8 mouse cellular contexts compared by ENCODE assay signal in the genomic region with DNA sequence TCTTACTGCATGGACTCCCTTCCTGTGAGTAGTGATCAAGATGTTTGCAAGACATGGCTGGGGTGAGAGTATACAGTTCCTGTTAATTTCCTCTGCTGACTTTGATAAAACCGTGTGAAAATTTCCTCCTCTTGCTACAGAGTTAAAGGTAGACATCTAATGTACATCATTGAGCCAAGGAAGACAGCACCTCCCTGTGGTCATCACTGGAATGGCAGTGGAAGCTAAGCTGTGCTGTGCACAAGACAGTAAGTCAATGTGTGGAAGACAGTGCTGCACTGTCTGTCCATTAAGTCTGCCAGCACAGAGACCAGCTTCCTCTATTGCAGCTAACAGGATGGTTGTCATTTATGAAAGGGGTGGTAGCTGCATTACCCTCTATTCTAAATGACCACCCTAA. TPM values are rescaled to one million over a fixed set of nuclear protein-coding genes. Genes with fewer than 3 reads are reported as not detected.
A peak's percentile ranks its signal among the peaks of the same experiment; 100 is the strongest.
DNase-seq lines count a peak whose midpoint lies in the region; ATAC-seq lines count a peak whose summit lies in the region.

No protein-coding gene starts in this region.

- no peak overlapping the region for H3K4me3 ChIP-seq in kidney, embryonic 16.5 days (ENCODE audit: low read length)
- H3K4me3 ChIP-seq in liver, embryonic 11.5 days (ENCODE audit: low read depth, low read length) = no peak overlapping the region

- WGBS in kidney, embryonic 16.5 days = 8% methylated on average over 1 of the region's 1 CpGs
- WGBS in liver, embryonic 11.5 days = 14% methylated on average over 1 of the region's 1 CpGs

- no peak overlapping the region for H3K27ac ChIP-seq in kidney, embryonic 16.5 days (ENCODE audit: low read length)
- H3K27ac ChIP-seq in liver, embryonic 11.5 days (ENCODE audit: low read depth, low read length) = no peak overlapping the region

- ATAC-seq in frontal cortex, adult (ENCODE audit: low TSS enrichment) = peak; percentile 93
- 0 out of 2 replicates have a peak, but pooled peaks have one; percentile 39 for ATAC-seq in kidney, embryonic 16.5 days (ENCODE audit: low FRiP score, low TSS enrichment)
- no peak for ATAC-seq in liver, embryonic 11.5 days (replicated peaks; ENCODE audit: low FRiP score)

- H3K27me3 ChIP-seq in kidney, embryonic 16.5 days (ENCODE audit: insufficient read depth, low read length) = no peaks in the 10 kb centered on the region
- H3K27me3 ChIP-seq in liver, embryonic 11.5 days (replicated peaks; ENCODE audit: control insufficient read depth, insufficient read depth, low read length) = no peaks in the 10 kb centered on the region

- no peaks in the 10 kb centered on the region for H3K36me3 ChIP-seq in kidney, embryonic 16.5 days (ENCODE audit: insufficient read depth, low read length)
- no peaks in the 10 kb centered on the region for H3K36me3 ChIP-seq in liver, embryonic 11.5 days (ENCODE audit: control insufficient read depth, insufficient read depth, low read length)

- H3K9ac ChIP-seq in kidney, embryonic 16.5 days (replicated peaks; ENCODE audit: low read length) = no peak overlapping the region
- H3K9ac ChIP-seq in liver, embryonic 11.5 days (ENCODE audit: low read depth, low read length) = no peak overlapping the region

- H3K9me3 ChIP-seq in kidney, embryonic 16.5 days (ENCODE audit: low read length) = no peaks in the 10 kb centered on the region
- no peaks in the 10 kb centered on the region for H3K9me3 ChIP-seq in liver, embryonic 11.5 days (ENCODE audit: control insufficient read depth, low read length)

- peak; percentile 47 to 71 for DNase-seq in spleen, adult 18-20 months
- DNase-seq in spleen, adult 12 weeks (ENCODE audit: low spot score) = no peak
- peak; percentile 22 for DNase-seq in c-Kit-positive CD71-positive TER-119-negative erythroid progenitor cells, embryonic 14.5 days (ENCODE audit: low read depth)
- peak; percentile 44 for DNase-seq in liver, embryonic 11.5 days (ENCODE audit: low spot score)
- peak; percentile 64 for DNase-seq in retina, postnatal 1 day
- DNase-seq in urinary bladder, postnatal 14 days (ENCODE audit: low spot score) = peak; percentile 75

- no peak overlapping the region for H3K4me2 ChIP-seq in kidney, embryonic 16.5 days (replicated peaks; ENCODE audit: low read depth, low read length)
- no peak overlapping the region for H3K4me2 ChIP-seq in liver, embryonic 11.5 days

- H3K4me1 ChIP-seq in kidney, embryonic 16.5 days (ENCODE audit: insufficient read depth, low read length) = no peaks in the 10 kb centered on the region
- no peaks in the 10 kb centered on the region for H3K4me1 ChIP-seq in liver, embryonic 11.5 days (replicated peaks; ENCODE audit: control insufficient read depth, insufficient read depth, low read length)

RNA-seq across cellular contexts. Expression of a gene that starts 18.8 kb away (rescaled TPM):
- polyA plus RNA-seq in kidney, embryonic 16.5 days (2015; fragmentation: Nextera tagmentation; extraction: Ambion mirVana) = 1.0 and 1.1 TPM in 2 replicates
- 0.47 and 0.62 TPM in 2 replicates for polyA plus RNA-seq in liver, embryonic 11.5 days (2014; fragmentation: Nextera tagmentation; extraction: Ambion mirVana)

RNA-seq across cellular contexts. Expression of a gene that starts 27.0 kb away (rescaled TPM):
- 8.1 and 8.3 TPM in 2 replicates for polyA plus RNA-seq in kidney, embryonic 16.5 days (2015; fragmentation: Nextera tagmentation; extraction: Ambion mirVana)
- 2.8 and 3.5 TPM in 2 replicates for polyA plus RNA-seq in liver, embryonic 11.5 days (2014; fragmentation: Nextera tagmentation; extraction: Ambion mirVana)

RNA-seq across cellular contexts. Expression of a gene that starts 53.4 kb away (rescaled TPM):
- 32.7 and 40.0 TPM in 2 replicates for polyA plus RNA-seq in kidney, embryonic 16.5 days (2015; fragmentation: Nextera tagmentation; extraction: Ambion mirVana)
- 6.8 and 8.4 TPM in 2 replicates for polyA plus RNA-seq in liver, embryonic 11.5 days (2014; fragmentation: Nextera tagmentation; extraction: Ambion mirVana)
